Mouse (Mus musculus): ENCODE results near the gene Smpd3. TPM values are rescaled to one million over a fixed set of nuclear protein-coding genes. Genes with fewer than 3 reads are reported as not detected.

The Smpd3 gene
- polyA plus RNA-seq, 2 experiments: 11.2 to 17.5 TPM

- no peak for DNase-seq (ENCODE audit: low spot score)
- no peak for ATAC-seq (ENCODE audit: low FRiP score, low read depth)
- Histone ChIP-seq H3K36me3 (ENCODE audit: control insufficient read depth, insufficient read depth, low read length) (no peaks in the 10 kb centered on the region), H3K9ac (ENCODE audit: low read depth, low read length, severe bottlenecking) (no peak overlapping the region), H3K27me3 (ENCODE audit: control insufficient read depth, insufficient read depth, low read length) (no peaks in the 10 kb centered on the region), H3K4me1 (ENCODE audit: control insufficient read depth, insufficient read depth, low read length) (no peaks in the 10 kb centered on the region; the same call in 1 of the 2 replicates), H3K4me2 (replicated peaks; ENCODE audit: low read depth, low read length, severe bottlenecking) (no peak overlapping the region), H3K9me3 (ENCODE audit: control insufficient read depth, low read length) (no peaks in the 10 kb centered on the region), H3K4me3 (replicated peaks; ENCODE audit: low read length) (no peak overlapping the region), H3K27ac (replicated peaks; ENCODE audit: low read depth, low read length) (no peak overlapping the region)
- 80% methylated on average over 11 of the region's 11 CpGs for WGBS
- TF ChIP-seq POLR2A (IDR thresholded peaks at IDR 0.05; ENCODE audit: borderline replicate concordance, extremely low read depth, insufficient read depth, insufficient read length): no peak
Observed at GRCm38 (mm10) chr8:106278367-106279042, 59.3 kb downstream of the Smpd3 start.

DNA sequence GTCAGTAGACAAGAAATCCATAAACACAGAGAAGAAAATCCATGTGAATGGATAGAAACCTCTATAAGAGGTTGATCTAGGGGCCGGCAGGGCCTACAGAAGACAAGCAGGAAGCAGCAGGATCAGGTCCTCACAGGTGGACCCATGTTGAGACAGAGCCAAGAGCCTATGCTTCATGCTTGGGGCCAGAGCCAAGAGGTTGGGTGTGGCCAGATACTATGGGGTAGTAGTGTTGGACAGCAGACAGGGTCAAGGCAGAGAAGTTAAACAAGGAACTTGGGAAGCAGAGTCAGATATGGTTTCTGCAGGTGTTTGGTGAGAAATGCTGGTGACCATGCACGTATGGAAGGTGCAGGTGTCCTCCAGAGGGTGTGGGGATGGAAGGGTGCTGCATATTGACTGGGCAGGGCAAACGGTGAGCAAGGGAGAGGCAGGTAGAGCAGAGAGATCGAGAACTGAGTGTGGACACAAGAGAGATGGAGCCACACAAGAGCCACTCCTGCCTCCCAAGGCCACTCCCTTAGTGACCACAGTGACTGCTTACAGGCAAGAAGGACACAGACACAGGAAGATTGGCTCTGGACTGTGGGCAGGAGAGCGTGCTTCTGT, 61.0 kb downstream of the Smpd3 start:
- H3K36me3 ChIP-seq (ENCODE audit: control insufficient read depth, insufficient read depth, low read length): no peaks in the 10 kb centered on the region
- TF ChIP-seq POLR2A (IDR thresholded peaks at IDR 0.05; ENCODE audit: borderline replicate concordance, extremely low read depth, insufficient read depth, insufficient read length): no peak
- no peak overlapping the region for H3K4me2 ChIP-seq (replicated peaks; ENCODE audit: low read depth, low read length, severe bottlenecking)
- 85% methylated on average over 5 of the region's 5 CpGs for WGBS
- no peaks in the 10 kb centered on the region for H3K27me3 ChIP-seq (ENCODE audit: control insufficient read depth, insufficient read depth, low read length)
- H3K9ac ChIP-seq (ENCODE audit: low read depth, low read length, severe bottlenecking): no peak overlapping the region
- no peak for DNase-seq (ENCODE audit: low spot score)
- no peak overlapping the region for H3K4me3 ChIP-seq (replicated peaks; ENCODE audit: low read length)
- H3K9me3 ChIP-seq (ENCODE audit: control insufficient read depth, low read length): no peaks in the 10 kb centered on the region
- no peak for ATAC-seq (ENCODE audit: low FRiP score, low read depth)
- no peaks in the 10 kb centered on the region for H3K4me1 ChIP-seq (ENCODE audit: control insufficient read depth, insufficient read depth, low read length)
- H3K27ac ChIP-seq (replicated peaks; ENCODE audit: low read depth, low read length): no peak overlapping the region

DNA sequence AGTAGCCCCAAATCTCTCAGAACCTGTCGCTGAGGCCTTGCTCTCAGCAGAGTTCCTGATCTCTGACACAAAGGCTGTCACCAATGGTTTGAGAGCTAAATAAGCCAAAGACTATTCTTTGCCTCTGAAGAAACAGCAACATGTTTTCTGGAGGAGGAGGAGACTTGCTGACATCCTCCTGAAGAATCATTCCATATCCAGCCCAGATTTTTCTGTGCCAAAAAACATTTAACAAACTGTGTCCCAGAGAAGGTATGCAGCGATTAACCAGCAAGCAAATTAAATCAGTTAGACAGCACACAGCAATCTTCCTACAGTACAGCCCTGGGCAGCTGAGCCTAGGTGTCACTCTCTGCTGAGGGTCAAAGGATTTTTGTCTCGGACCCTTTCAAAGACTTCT, 64.3 kb downstream of the Smpd3 start:
- H3K36me3 ChIP-seq (ENCODE audit: control insufficient read depth, insufficient read depth, low read length): no peaks in the 10 kb centered on the region
- 83% methylated on average over 3 of the region's 3 CpGs for WGBS
- peaks cover 10% of the 10 kb centered on the region; the same call in 1 of the 2 replicates for H3K4me1 ChIP-seq (ENCODE audit: control insufficient read depth, insufficient read depth, low read length)
- no peaks in the 10 kb centered on the region for H3K9me3 ChIP-seq (ENCODE audit: control insufficient read depth, low read length)
- H3K4me3 ChIP-seq (replicated peaks; ENCODE audit: low read length): no peak overlapping the region
- H3K4me2 ChIP-seq (replicated peaks; ENCODE audit: low read depth, low read length, severe bottlenecking): no peak overlapping the region
- ATAC-seq (ENCODE audit: low FRiP score, low read depth) (no peak), DNase-seq (ENCODE audit: low spot score) (no peak)
- H3K27ac ChIP-seq (replicated peaks; ENCODE audit: low read depth, low read length): no peak overlapping the region
- no peaks in the 10 kb centered on the region for H3K27me3 ChIP-seq (ENCODE audit: control insufficient read depth, insufficient read depth, low read length)
- no peak for TF ChIP-seq POLR2A (IDR thresholded peaks at IDR 0.05; ENCODE audit: borderline replicate concordance, extremely low read depth, insufficient read depth, insufficient read length)
- H3K9ac ChIP-seq (ENCODE audit: low read depth, low read length, severe bottlenecking): no peak overlapping the region

DNA sequence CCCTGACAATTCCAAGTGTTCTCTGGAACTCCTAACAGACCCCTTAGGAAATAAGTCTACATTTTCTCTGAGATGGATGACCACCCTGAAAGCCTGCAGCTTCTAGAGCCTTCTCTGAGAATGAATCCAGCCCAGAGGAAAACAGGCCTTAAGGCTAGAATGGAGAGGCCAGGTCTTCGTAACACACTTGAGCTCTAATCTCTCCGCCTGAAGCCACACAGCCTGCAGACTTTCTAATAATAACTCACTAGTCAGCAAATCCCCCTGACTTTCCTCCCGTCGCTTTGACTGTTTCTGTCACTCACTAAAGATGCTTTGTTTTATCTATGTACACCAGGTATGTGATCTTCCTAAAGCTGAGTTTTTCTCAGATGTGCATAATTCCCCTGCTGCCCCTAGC, 66.4 kb downstream of the Smpd3 start:
- no peak for DNase-seq (ENCODE audit: low spot score)
- Histone ChIP-seq H3K27me3 (ENCODE audit: control insufficient read depth, insufficient read depth, low read length) (no peaks in the 10 kb centered on the region), H3K4me1 (ENCODE audit: control insufficient read depth, insufficient read depth, low read length) (peaks cover 10% of the 10 kb centered on the region; the same call in 1 of the 2 replicates), H3K4me3 (replicated peaks; ENCODE audit: low read length) (no peak overlapping the region), H3K27ac (replicated peaks; ENCODE audit: low read depth, low read length) (no peak overlapping the region), H3K36me3 (ENCODE audit: control insufficient read depth, insufficient read depth, low read length) (no peaks in the 10 kb centered on the region), H3K9me3 (ENCODE audit: control insufficient read depth, low read length) (no peaks in the 10 kb centered on the region), H3K9ac (ENCODE audit: low read depth, low read length, severe bottlenecking) (no peak overlapping the region), H3K4me2 (replicated peaks; ENCODE audit: low read depth, low read length, severe bottlenecking) (no peak overlapping the region)
- TF ChIP-seq POLR2A (IDR thresholded peaks at IDR 0.05; ENCODE audit: borderline replicate concordance, extremely low read depth, insufficient read depth, insufficient read length): no peak
- ATAC-seq (ENCODE audit: low FRiP score, low read depth): no peak
- WGBS: 41% methylated on average over 4 of the region's 4 CpGs

- H3K36me3 ChIP-seq (ENCODE audit: control insufficient read depth, insufficient read depth, low read length): no peaks in the 10 kb centered on the region
- no peak overlapping the region for H3K27ac ChIP-seq (replicated peaks; ENCODE audit: low read depth, low read length)
- TF ChIP-seq POLR2A (IDR thresholded peaks at IDR 0.05; ENCODE audit: borderline replicate concordance, extremely low read depth, insufficient read depth, insufficient read length): no peak
- peak overlapping the region; percentile 31; the same call in 1 of the 2 replicates for H3K9ac ChIP-seq (ENCODE audit: low read depth, low read length, severe bottlenecking)
- H3K4me1 ChIP-seq (ENCODE audit: control insufficient read depth, insufficient read depth, low read length): peaks cover 10% of the 10 kb centered on the region; the same call in 1 of the 2 replicates
- no peaks in the 10 kb centered on the region for H3K9me3 ChIP-seq (ENCODE audit: control insufficient read depth, low read length)
- H3K4me2 ChIP-seq (replicated peaks; ENCODE audit: low read depth, low read length, severe bottlenecking): no peak overlapping the region
- ATAC-seq (ENCODE audit: low FRiP score, low read depth) (peak; percentile 37; the same call in 1 of the 2 replicates), DNase-seq (ENCODE audit: low spot score) (peak; percentile 49)
- WGBS: 8% methylated on average over 5 of the region's 5 CpGs
- H3K27me3 ChIP-seq (ENCODE audit: control insufficient read depth, insufficient read depth, low read length): no peaks in the 10 kb centered on the region
- no peak overlapping the region for H3K4me3 ChIP-seq (replicated peaks; ENCODE audit: low read length)
Observed at GRCm38 (mm10) chr8:106270804-106271203, 67.0 kb downstream of the Smpd3 start.
